Mouse (Mus musculus) heart, embryonic 14.5 days (tissue): ENCODE measurements around the gene Selenos. TPM values are rescaled to one million over a fixed set of nuclear protein-coding genes. Genes with fewer than 3 reads are reported as not detected.

Experiments
- ATAC-seq: fragments of 200-750 bp; cut with Nextera tagmentation; 2 replicates; pipeline ENCODE4 v1.8.0; 2017; ENCODE audit warnings: low read depth, moderate TSS enrichment; ENCODE audit not compliant: insufficient number of reproducible peaks, insufficient read depth, low FRiP score
- H3K27ac ChIP-seq, 2 experiments: fragments of 200-500 bp in 1 of 2; fragments of 300-500 bp in 1 of 2; sonication (generic) in 1 of 2; replicated peaks in 1 of 2; 2 replicates each; pipeline ENCODE4 v1.5.1; 2012 to 2014; ENCODE audit warnings: low read depth in 2 of 2, low read length in 2 of 2, control low read depth in 1 of 2, mild to moderate bottlenecking in 1 of 2, mixed read lengths in 1 of 2; ENCODE audit not compliant: control insufficient read depth in 1 of 2, insufficient read depth in 1 of 2
- H3K27me3 ChIP-seq: fragments of 300-500 bp; sonication (generic); 2 replicates; pipeline ENCODE4 v1.6.1; 2014; ENCODE audit warnings: mild to moderate bottlenecking, low read length, control low read depth; ENCODE audit not compliant: control insufficient read depth, insufficient read depth
- H3K36me3 ChIP-seq: fragments of 300-500 bp; sonication (generic); 2 replicates; pipeline ENCODE4 v1.6.1; 2014; ENCODE audit warnings: mild to moderate bottlenecking, control low read depth, low read length, mixed read lengths; ENCODE audit not compliant: control insufficient read depth, insufficient read depth
- H3K4me1 ChIP-seq, 2 experiments: fragments of 200-500 bp in 1 of 2; fragments of 300-500 bp in 1 of 2; sonication (generic) in 1 of 2; 2 replicates each; pipeline ENCODE4 v1.6.1; 2012 to 2014; ENCODE audit warnings: low read length in 2 of 2, control low read depth in 1 of 2, mixed read lengths in 1 of 2; ENCODE audit not compliant: control insufficient read depth in 2 of 2, insufficient read depth in 2 of 2
- H3K4me2 ChIP-seq: fragments of 300-500 bp; sonication (generic); 2 replicates; pipeline ENCODE4 v1.6.1; 2014; ENCODE audit warnings: mild to moderate bottlenecking, low read length
- H3K4me3 ChIP-seq, 2 experiments: fragments of 200-500 bp in 1 of 2; fragments of 300-500 bp in 1 of 2; sonication (generic) in 1 of 2; 2 replicates each; pipeline ENCODE4 v1.5.1; 2012 to 2014; ENCODE audit warnings: low read length in 2 of 2, mild to moderate bottlenecking in 2 of 2, control low read depth in 1 of 2, low read depth in 1 of 2, moderate library complexity in 1 of 2; ENCODE audit not compliant: control insufficient read depth in 1 of 2, insufficient read depth in 1 of 2
- H3K9ac ChIP-seq: fragments of 300-500 bp; sonication (generic); 2 replicates; pipeline ENCODE4 v1.6.1; 2014; ENCODE audit warnings: mild to moderate bottlenecking, low read length
- H3K9me3 ChIP-seq: fragments of 300-500 bp; sonication (generic); 2 replicates; pipeline ENCODE4 v1.6.1; 2016; ENCODE audit warnings: low read length, control low read depth; ENCODE audit not compliant: control insufficient read depth
- WGBS: fragments of 180-500 bp; shearing (Covaris S2); extraction: QIAGEN DNeasy Blood & Tissue Kit; methylation state at CpG from one replicate; pipeline ENCODE4 v1.1.7; 2014; 5-methylcytosine and 5-hydroxymethylcytosine counted together
- polyA plus RNA-seq: library from polyadenylated mRNA; unstranded; fragments of >200 nt; fragmentation: Nextera tagmentation; extraction: Ambion mirVana; gene quantifications from 2 replicates; pipeline ENCODE4 v1.2.1, GENCODE M21; 2014

Gene Selenos
- polyA plus RNA-seq, 1 experiment from 2014 or later, result 66.7 TPM

DNA sequence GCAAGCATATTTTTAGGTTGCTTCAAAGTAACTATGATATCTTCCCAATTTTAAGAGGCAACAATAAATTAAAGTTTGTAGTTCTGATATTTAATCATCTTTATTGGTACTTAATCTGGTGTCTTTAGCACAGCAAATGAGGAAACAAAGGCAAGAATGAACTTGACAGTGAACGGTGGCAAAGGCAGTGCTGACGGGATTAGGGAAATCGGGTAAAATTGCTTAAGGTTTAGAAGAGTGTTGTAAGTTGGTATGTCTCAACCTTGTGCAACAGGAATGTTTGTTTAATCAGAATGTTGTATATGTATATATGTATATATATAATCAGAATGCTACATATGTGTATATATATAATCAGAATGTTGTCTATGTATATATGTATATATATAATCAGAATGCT, 54.7 kb downstream of the Selenos start:
- Histone ChIP-seq H3K4me1 (peaks cover 8 to 41% of the 10 kb centered on the region in 2 experiments), H3K27ac (no peak overlapping the region), H3K4me2 (no peak overlapping the region), H3K9ac (no peak overlapping the region), H3K27me3 (no peaks in the 10 kb centered on the region), H3K4me3 (no peak overlapping the region), H3K9me3 (no peaks in the 10 kb centered on the region), H3K36me3 (peaks cover 7% of the 10 kb centered on the region)
- WGBS, result 95% methylated on average over 3 of the region's 3 CpGs
- no peak for ATAC-seq

DNA sequence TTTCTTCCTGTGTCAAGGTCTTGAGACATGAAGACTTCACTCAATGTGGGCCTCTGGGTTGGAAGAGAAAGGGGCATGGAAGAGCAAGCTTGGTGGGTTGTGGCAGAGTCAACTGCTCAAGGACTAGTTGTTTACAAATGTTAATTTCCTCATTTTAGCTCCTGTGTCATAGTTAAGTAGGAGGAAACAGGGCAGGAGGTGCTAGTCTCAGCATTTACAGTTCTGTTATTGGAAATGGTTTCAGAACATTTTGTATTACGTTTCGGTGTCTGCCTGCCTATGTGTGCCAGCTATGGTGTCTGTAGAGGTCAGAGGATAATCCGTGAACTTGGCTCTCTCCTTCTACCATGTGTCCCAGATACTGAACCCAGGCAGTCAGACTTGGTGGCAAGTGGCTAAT, 56.2 kb downstream of the Selenos start:
- no peaks in the 10 kb centered on the region for H3K9me3 ChIP-seq
- no peak overlapping the region for H3K4me3 ChIP-seq
- no peak overlapping the region for H3K9ac ChIP-seq
- no peak overlapping the region for H3K4me2 ChIP-seq
- peaks cover 10% of the 10 kb centered on the region for H3K36me3 ChIP-seq
- H3K27me3 ChIP-seq, result no peaks in the 10 kb centered on the region
- peak overlapping the region; percentile 27 to 46; a peak in 2 of 4 replicates for H3K27ac ChIP-seq
- no peak for ATAC-seq
- WGBS, result 81% methylated on average over 3 of the region's 3 CpGs
- H3K4me1 ChIP-seq, result peaks cover 4 to 32% of the 10 kb centered on the region in 2 experiments

DNA sequence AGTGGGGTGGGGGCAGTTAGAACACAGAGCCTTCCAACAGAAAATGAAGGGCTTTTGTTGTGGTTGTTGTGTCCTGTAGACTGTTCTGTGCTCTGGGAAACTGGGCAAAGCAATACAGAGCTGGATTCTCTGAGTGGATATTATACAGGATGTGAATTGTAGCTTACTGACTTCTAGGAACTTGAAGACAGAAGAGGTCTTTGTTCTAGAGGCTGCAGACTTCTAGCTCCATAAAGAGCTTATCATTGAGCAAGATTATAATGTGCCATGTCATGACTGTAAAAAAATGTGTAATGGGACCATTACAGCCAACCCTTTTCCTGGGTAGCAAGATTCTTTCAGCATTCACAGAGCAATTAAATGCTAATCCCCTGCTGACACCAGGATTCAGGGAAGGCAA, 56.7 kb downstream of the Selenos start:
- Histone ChIP-seq H3K4me1 (peaks cover 4 to 32% of the 10 kb centered on the region in 2 experiments), H3K36me3 (peaks cover 7% of the 10 kb centered on the region), H3K27me3 (no peaks in the 10 kb centered on the region), H3K4me2 (no peak overlapping the region), H3K4me3 (no peak overlapping the region), H3K27ac (peak overlapping the region; percentile 27 to 46; a peak in 2 of 4 replicates), H3K9me3 (no peaks in the 10 kb centered on the region), H3K9ac (no peak overlapping the region)
- no peak for ATAC-seq

GRCm38 (mm10) chr7:66137309-66137708, 57.9 kb downstream of the Selenos start:
- ATAC-seq, result no peak
- Histone ChIP-seq H3K27me3 (no peaks in the 10 kb centered on the region), H3K27ac (no peak overlapping the region), H3K4me3 (no peak overlapping the region), H3K9ac (no peak overlapping the region), H3K9me3 (no peaks in the 10 kb centered on the region), H3K4me1 (peaks cover 4 to 32% of the 10 kb centered on the region in 2 experiments), H3K4me2 (no peak overlapping the region), H3K36me3 (peaks cover 7% of the 10 kb centered on the region)
- WGBS, result 90% methylated on average over 4 of the region's 4 CpGs

- no peak overlapping the region for H3K9ac ChIP-seq
- no peaks in the 10 kb centered on the region for H3K9me3 ChIP-seq
- no peaks in the 10 kb centered on the region for H3K27me3 ChIP-seq
- WGBS, result 9% methylated on average over 4 of the region's 4 CpGs
- H3K4me2 ChIP-seq, result no peak overlapping the region
- no peak overlapping the region for H3K27ac ChIP-seq
- ATAC-seq, result no peak
- H3K36me3 ChIP-seq, result peaks cover 7% of the 10 kb centered on the region
- no peak overlapping the region for H3K4me3 ChIP-seq
- peaks cover 4 to 32% of the 10 kb centered on the region in 2 experiments for H3K4me1 ChIP-seq
Observed at GRCm38 (mm10) chr7:66138301-66138700, 58.9 kb downstream of the Selenos start.

GRCm38 (mm10) chr7:66138878-66139277, 59.4 kb downstream of the Selenos start:
- H3K4me1 ChIP-seq, result peaks cover 4 to 32% of the 10 kb centered on the region in 2 experiments
- WGBS, result 84% methylated on average over 5 of the region's 5 CpGs
- peaks cover 7% of the 10 kb centered on the region for H3K36me3 ChIP-seq
- no peak for ATAC-seq
- no peak overlapping the region for H3K27ac ChIP-seq
- no peak overlapping the region for H3K9ac ChIP-seq
- H3K9me3 ChIP-seq, result no peaks in the 10 kb centered on the region
- H3K4me3 ChIP-seq, result no peak overlapping the region
- no peak overlapping the region for H3K4me2 ChIP-seq
- H3K27me3 ChIP-seq, result no peaks in the 10 kb centered on the region

Other genes starting within 250 kb of the Selenos start
- 3.0 and 3.7 TPM in 2 replicates for gene Pcsk6, start 217.9 kb upstream of the Selenos start, polyA plus RNA-seq
- gene Gm45213, start 36.0 kb upstream of the Selenos start, polyA plus RNA-seq, result not detected in 2 replicates
- 90.0 and 93.5 TPM in 2 replicates for gene Snrpa1, start 20.6 kb upstream of the Selenos start, polyA plus RNA-seq
- 23.4 and 24.0 TPM in 2 replicates for gene Chsy1, start 29.9 kb downstream of the Selenos start, polyA plus RNA-seq